Mouse (Mus musculus): Measurements from ENCODE around the gene Flt3.

Gene Flt3

DNA sequence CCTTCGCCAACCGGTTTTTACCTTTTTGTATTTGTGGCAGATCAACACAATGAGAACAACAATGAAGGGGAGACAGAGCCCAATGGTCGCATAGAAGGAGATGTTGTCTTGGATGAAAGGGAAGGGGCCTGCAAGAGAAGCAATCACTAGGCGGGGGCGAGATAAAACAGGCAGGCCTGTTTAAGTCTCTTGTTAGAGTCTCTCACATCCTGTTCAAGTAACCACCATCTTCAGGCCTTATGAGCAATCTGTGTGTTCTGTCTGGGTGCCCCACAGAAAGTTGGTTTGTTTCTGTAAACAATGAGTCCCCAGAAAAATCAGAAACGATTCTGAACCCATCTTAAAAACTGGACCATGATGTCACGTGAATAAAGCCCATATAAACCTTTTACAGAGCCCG, 45.3 kb downstream of the Flt3 start:
- DNase-seq (ENCODE audit: low spot score): no peak

DNA sequence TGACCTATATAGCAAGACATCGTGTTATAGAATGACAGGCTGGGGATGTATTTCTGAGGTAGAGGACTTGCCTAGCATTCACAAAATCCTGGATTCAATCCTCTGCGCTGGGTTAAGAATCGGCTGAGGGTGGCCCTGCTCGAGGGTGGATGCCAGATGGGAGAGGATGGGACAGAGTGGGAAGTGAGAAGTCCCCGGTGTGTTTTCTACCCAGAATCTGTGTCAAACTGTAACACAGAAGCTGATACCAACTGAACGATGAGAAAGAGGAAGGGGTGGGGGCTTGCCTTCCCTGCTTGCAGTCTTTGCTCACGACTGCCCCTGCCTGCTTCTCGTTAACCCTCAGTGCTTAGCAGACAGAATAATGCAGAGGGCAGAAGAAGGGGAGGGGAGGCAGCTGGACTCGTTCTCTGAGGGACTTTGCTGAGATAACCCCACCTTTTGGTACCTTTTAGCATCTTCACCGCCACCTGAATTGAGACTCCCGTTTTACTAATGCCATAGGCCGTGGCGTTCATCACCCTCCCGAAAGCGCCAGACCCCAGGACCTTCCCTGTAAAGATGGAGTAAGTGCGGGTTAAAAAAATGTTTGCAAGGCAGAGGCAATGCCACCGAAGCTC, 46.0 kb downstream of the Flt3 start:
- DNase-seq (ENCODE audit: low spot score): no peak

DNA sequence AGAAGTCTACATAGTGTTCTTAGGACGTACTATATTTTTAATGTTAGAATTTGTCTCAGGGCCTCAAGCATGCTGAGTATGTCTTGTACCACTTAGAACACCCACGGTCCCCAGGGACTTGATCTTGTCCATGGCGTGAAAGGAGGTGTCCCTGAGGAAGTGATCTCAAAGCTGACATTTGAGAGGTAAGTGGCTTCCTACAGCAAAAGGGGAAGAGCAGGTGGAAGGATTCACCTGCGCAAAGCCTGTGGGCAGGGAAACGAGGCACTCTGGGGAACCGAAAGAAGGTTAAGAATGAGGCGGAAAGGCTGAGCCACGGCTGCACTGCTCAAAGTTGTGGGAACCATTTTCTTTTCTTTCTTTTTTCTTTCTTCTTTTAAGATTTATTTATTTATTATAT, 48.4 kb downstream of the Flt3 start:
- no peak for DNase-seq (ENCODE audit: low spot score)

DNA sequence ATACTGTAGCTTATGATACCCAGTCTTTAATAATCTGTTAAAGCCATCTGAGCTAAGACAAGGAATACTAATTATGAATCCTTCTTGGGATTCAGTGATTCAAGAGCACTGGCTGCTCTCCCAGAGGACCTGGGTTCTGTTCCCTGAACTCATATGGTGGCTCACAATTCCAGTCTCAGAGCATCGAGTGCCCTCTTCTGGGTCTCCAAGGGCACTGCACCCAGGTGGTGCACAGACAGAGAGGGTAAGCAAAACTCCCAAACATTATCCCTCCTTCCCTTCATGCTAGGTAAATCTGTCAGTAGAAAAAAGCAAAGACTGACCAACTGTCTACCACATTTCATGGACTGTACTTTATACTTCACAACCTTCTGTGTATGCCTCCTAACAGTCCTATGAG, 54.3 kb downstream of the Flt3 start:
- DNase-seq (ENCODE audit: low spot score): no peak

DNA sequence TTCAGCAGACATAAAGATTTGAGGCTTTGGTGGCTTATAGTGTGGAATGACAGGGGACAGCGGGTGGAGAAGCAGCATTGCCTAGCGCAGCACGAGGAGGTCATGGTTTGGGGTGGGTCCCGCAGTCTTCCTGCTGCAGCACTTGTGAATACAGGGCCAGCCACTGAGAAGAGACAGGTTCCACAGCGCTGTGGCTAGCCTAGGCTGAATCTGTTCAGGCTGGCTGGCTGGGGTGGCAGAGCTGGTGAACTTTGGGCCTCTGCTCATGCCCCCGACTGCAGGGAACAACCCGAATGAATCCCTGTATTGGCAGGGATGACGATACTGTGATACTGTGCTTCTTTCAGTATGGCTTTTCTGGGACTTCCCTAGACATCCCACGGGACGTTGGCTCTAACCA, 56.4 kb downstream of the Flt3 start:
- DNase-seq (ENCODE audit: low spot score): no peak

DNA sequence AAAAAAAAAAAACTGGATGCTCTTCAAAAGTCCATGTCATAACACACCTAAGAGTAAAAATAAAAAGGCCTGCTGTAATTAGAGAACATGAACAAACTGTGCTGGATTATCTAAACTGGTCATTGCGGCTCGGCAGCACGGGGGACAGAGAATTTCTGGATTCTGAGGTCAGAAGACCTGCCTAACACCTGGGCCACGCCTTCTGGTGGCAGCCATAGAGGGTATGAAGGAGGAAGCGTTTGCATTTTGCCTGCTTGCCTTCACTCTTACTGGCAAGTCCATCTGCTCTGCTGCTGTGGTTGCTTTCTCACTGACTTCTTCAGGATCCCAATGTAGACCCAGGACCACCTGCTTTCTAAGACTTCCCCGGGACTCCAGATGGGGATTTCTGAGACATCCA, 57.4 kb downstream of the Flt3 start:
- DNase-seq (ENCODE audit: low spot score): no peak

DNA sequence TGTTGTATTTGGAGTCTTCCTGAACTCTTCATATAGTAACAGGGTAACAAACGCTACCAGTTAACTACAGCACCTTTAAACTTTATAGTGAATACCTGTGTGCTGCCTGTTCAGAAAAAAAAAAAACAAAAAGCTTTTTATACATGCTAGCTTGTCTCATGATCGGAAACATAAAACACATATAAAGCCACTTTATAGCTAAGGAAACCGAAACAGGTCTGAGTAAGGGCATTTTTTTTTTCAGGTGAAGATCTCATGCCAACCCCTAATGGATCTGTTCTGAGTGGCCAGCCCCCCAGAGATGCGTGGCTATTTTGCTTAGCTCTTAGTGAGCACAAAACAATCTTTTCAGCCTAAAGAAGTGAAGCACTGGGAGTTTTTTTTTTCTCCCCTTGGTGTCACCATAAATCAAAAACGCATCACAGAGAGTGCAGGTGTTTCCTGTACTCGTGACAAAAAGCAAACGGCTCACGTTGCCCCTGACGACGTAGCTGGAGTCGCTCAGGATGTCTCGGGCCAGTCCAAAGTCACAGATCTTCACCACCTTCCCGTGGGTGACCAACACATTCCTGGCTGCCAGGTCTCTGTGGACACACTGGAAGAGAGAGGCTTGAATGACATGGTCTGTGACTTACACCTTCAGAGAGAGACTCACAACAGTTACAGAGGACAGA, 59.4 kb downstream of the Flt3 start:
- DNase-seq (ENCODE audit: low spot score): no peak

DNA sequence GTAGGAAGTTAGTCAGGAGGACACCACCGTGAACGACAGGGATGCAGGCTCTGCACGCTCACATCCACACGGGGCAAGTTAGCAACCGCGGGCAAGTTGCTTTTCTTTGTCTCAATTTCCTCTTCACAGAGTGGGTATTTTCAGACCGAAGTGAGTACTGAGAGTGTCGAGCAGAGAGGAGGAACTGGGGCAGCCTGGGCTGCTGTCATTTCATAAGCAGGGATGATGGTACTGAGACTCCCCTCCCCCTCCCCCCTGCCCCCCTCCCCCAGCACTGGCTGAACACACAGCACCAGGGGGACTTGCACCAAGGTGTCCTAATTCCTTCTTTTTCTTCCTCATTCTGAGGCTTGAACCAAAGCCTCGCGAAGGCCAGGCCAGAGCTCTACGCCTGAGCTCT, 60.7 kb downstream of the Flt3 start:
- DNase-seq (ENCODE audit: low spot score): no peak

DNA sequence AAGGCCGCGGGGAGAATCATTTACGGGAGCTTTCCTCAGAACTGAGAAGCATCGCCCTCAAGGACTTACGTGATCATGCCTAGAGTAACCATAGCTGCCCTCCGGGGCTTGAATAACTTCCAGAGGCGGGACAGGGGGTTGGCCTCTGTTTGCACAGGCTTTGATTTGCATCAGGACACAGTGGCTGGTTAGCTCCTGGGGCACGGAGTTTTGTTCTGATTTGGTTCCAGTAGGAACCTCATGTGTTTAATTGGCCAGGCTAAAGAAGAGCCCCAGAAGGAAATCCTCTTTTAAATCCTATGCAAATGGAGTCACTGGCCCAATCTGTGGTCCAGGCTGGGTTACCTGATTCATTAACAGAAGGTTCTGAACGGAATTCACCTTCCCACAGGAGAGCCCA, 61.3 kb downstream of the Flt3 start:
- DNase-seq (ENCODE audit: low spot score): no peak

DNA sequence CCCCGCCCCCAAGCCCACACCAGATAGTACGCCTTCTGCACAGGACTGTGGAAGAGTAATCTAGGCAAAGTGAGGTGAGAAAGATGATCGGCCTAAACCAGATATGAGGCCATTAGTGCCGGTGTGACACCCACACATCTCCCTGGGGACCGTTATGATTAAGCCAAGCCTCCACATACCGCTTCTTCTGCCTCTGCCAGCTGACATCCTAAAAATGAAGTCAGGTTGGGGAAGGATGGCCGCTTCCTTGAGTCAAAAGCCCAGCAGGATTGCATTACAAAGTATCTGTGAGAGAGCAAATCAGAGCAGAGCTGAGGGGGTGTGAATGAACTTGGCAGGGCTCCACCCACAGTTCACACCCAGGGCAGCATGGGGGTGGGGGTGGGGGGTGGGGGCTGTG, 67.6 kb downstream of the Flt3 start:
- no peak for DNase-seq (ENCODE audit: low spot score)

DNA sequence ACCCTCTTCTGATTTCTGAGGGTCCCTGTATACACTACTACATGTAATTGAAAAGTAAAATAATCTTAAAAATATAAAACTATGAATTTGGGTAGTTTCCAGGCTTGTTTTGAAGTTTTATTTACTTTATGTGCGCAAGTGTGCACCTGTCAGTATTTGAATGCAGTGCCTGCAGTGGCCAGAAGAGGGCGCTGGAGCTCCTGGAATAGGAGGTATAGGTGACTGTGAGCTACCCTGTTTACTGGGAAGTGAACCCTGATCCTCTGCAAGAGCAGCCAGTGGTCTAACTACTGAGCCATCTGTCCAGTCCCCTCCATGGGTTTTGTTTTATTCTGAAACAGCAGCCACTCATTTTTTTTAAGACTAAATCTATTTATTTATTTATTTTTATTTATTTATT, 68.7 kb downstream of the Flt3 start:
- DNase-seq (ENCODE audit: low spot score): peak; percentile 61

DNA sequence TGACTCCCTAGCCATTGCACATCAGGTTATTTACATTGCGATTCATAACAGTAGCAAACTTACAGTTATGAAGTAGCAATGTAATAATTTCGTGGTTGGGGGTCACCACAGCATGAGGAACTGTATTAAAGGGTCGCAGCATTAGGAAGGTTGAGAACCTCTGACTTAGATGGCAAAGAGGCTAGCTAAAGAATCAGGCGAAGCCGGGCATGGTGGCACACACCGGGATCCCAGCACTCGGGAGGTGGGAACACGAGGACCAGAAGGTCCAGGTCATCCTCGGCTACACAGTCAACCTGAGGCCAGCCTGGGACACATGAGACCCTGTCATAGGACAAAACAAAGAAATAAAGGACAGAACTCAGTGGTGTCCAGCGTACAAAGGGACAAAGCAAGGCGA, 70.3 kb downstream of the Flt3 start:
- DNase-seq (ENCODE audit: low spot score): no peak

DNA sequence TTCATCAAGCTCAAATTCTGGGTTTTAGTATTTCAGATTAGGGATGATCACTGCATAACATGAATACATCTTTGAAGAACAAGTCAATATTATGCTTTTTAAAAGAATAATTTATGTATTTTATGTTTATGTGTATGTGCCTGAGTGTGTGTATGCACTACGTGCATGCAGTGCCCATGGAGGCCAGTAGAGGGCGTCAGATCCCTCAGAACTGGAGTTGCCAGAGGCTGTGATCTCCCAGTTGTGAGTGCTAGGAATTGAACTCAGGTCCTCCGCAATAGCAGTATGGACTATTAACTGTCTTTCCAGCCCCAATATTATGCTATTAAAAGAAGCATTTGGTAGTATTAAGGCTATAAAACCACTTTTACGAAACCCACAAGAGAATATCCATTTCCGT, 72.7 kb downstream of the Flt3 start:
- no peak for DNase-seq (ENCODE audit: low spot score)

DNA sequence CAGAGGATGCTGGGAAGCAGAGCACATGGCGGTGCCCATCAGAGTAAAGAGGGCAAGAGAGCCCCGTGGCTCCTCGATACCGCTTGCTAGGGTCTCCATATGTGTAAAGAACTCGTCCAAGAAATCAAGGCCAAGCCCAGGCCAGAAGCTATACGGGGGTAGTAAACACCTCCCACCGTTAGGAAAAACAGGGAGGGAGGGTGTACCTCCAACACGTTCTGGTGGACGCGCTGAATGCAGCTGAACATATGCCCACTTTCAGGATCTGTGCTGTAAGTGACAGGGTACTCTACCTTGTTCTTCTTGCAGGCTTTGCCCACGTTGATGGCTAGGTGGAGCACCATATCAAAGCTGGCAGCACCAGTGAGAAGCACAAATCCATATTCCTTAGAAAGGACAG, 74.4 kb downstream of the Flt3 start:
- no peak for DNase-seq (ENCODE audit: low spot score)

DNA sequence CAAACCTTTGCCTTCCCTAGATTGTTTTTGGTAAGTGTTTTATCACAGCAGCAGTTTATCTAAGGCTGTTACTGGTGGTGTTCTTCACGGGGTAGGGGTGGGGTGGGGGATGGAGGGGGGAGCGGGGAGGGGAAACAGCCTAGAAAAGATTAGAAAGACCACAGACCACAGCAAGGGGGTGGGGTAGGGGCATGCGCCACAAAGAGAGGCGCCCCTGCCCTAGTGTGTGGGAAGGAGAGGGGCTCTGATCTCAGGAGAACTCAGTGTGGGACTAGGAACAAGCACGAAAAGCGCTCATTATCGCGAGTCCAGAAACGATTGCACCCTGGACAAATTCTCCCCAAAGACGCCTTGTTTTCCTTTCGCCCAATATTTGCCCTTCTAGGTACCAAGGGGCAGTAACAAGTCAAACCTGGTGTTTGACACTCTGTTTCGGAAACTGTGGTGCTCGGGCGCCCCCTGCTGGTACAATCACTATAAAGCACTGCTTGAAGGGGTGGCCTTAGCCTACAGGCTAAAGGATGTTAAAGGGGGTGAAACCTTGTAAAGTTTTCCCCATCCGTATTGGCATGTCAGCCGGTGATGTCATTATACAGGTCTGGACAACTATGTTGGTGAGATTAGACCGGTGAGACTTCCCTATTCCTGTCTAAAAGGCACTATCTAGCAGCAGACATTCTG, 76.9 kb downstream of the Flt3 start:
- peak; percentile 59 for DNase-seq (ENCODE audit: low spot score)

DNA sequence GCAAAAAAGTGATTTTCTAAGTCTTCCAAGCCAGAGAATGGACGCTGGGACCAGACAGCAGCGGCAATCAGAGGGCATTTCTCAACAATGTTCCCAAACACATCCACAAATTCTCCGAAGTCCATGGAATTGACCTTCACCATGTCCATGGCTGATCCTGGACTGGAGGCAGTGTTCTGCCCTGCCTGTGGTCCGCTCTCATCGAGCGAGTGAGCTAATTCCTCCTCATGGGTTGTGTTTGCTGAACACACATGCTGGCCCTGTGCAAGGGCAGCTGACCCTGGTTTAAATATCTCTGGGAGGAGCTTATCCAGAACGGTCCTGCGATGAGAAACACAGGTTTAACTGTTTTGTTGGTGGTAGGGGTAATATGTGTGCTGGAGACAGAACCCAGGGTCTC, 78.1 kb downstream of the Flt3 start, which contains the start of gene Urad:
Urad (minus strand) TSS at position 258 of the 400 bp plus-strand sequence.
- DNase-seq (ENCODE audit: low spot score): no peak

DNA sequence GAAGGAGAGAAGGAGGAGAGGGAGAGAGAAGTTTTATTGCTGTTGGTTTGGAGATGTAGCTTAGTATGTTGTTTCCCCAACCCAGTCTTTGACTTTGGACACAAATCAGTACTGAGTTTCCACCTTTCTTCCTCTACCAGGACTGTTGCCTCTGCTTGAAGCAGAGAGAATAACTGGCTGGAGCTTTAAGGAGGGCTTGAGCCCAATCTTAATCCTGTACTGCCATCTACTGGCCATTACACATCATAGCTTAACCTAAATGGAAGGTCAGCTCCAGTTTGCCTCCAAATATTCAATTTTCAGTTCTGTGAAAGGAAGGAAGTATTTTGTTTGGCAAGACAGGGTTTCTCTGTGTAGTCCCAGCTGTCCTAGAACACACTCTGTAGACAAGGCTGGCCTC, 80.6 kb downstream of the Flt3 start:
- peak; percentile 45 for DNase-seq (ENCODE audit: low spot score)

DNA sequence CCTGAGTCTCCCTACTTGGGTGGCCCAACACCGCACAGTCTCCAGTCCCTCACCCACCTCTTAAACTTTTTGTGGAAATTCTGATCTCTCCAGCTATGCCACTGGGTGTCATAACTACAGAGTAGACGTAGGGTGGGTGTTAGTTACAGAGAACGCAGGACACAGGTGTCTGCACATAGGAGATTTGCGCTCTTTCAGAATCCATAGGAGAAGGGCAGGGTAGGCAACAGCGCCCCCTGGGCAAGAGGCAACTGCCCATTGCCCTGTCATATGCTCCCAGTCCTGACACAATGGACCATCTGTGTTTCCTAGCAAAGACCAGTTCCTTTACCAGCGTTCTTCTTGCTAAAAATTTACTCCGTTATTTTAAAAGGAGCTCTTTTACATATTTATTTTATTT, 82.3 kb downstream of the Flt3 start:
- DNase-seq (ENCODE audit: low spot score): no peak

DNA sequence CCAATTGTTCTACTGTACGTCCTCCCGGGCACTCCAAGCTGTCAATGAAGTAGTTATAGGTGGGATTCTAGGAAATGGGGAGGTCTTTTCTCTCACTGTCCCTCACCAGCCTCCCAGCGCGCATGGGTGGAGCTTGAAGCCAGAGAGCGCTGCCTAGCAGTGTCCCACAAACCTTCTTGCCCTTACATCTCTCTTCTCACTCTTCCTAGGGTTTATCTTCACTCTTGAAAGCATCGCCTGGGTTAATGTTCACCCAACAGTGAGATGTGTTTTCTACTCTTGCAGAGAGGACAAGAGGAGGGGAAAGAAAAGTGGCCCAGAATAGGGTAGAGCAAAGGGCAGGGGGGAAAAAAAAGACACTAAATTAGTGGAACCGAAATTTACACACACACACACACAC, 83.0 kb downstream of the Flt3 start:
- no peak for DNase-seq (ENCODE audit: low spot score)

DNA sequence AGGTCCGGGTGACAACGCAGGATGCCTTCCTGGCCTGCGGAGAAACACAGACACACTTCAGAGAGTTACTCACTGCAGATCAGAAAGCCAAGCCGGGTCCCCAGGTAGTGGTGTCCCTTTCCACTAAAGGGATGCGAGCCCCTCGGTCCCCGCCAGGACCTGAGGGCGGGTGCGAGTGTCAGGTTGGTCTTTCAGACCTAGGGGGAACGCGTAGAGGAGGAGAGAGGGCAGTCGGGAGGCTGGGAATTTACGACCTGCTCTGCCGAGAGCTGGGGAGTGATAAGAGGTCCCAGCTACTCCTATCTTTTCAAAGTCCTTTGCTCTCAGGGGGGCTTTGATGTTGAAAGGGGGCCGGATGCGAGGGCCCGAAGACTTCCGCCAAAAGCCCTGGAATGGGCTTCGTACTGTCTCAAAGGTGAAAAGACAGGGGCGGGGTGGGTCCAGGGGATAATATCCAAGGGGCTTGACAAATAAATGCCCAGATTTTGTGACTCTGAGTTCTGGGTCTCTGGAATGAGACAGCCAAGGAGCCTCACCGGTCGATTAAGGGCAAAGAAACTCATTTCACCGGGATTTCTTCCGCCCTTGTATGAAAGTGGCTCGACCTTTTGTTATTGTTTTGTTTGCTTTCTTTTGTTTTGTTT, 84.7 kb downstream of the Flt3 start:
- no peak for DNase-seq (ENCODE audit: low spot score)

DNA sequence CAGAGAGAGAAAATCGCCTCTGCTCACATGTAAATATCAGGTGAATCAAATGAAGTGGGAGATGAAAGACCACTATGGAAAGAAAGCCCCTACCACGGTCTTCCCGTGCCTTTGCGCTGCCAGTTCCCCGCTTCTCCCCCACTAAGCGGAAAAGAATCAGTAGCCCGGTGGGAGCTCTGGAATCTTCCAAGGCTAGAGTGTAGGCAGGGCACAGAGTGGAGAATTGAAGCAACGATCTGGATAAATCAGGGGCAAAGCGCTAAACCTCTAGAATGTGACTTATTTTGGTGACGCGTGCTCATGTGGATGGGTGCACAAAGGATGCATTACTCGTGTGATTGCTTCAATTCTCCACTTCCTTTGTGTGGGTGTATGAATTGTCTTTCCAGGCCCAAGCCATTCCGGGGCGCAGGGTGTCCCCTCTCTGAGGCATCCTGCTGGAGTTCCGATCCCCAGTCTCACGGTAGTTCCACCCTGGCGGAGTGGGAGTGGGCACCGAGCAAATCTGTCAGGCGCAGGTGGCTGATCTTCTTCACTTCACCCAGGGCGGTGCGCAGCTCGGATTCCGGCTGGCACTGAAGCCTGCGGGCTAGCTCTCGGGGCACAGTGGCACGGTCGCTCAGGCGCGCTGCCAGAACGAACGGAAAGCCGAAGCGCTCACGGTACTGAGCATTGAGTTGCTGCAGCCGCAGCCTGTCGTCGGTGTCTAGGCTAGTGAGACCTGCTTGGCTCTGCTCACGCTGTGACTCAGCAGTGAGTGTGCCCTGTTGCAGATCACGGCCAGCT, 85.5 kb downstream of the Flt3 start:
- no peak for DNase-seq (ENCODE audit: low spot score)
